Mouse (Mus musculus) NIH3T3 (cell line): ENCODE measurements around the gene Gm1330.
"Not testable (repeated sequence)": the region's sequence is repeated elsewhere in the genome, so short reads cannot be mapped to it uniquely, and the experiment has no call there.

Experiments used
- DNase-seq: peaks from one replicate; pipeline ENCODE4 v3.0.0-alpha.2; 2012; ENCODE audit warnings: low read depth

Gene Gm1330

GRCm38 (mm10) chr2:149003151-149003550 lies at the start of gene Gm1330:
Gene Gm1330, minus strand, starts transcription at chr2:149003251.
- DNase-seq, result no peak

DNA sequence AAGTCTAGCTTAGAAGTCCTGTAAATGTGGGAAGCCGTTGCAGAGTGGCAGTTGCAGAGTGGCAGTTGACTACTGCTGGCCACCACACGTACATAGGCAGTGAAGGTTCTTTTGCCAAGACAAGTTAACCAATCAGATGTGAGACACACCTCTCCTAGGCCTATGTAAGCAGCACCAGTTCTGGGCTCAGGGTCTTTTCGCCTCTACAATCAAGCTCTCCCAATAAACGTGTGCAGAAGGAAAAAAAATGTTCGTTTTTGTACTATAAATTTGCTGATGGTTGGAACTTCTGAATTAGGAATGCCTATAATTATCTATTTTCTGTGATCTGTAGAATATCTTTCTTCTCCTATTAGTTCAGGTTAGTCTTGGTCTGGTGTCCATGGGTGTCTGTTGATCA lies 14.1 kb upstream of the Gm1330 start, which contains the start of gene Gm10750:
Gene Gm10750 (minus strand): TSS at position 101 of the 400 bp plus-strand sequence.
- DNase-seq, result not testable (repeated sequence)

DNA sequence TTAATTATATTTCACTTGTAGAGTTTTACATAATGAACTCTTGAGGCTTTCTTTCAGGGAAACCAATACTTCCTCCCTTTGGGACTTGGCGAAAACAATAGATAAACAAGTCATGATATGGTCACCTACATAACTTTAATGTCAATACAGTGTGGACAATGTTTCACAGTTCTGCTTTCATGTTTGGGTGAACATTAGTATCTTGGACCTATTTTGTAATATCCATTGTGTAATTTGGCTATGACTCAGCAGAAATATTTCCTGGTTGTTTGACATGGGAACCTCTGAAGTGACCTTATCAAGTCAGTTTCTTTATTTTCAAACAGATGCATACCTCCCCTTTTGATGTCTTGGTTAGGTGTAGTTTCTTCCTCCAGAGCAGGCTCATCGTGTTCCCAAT lies 1.8 kb upstream of the Gm1330 start:
- no peak for DNase-seq

- no peak for DNase-seq
Measured at GRCm38 (mm10) chr2:148995133-148995532, 7.9 kb downstream of the Gm1330 start.
